16 mouse cellular contexts compared by ENCODE assay signal in the genomic region with DNA sequence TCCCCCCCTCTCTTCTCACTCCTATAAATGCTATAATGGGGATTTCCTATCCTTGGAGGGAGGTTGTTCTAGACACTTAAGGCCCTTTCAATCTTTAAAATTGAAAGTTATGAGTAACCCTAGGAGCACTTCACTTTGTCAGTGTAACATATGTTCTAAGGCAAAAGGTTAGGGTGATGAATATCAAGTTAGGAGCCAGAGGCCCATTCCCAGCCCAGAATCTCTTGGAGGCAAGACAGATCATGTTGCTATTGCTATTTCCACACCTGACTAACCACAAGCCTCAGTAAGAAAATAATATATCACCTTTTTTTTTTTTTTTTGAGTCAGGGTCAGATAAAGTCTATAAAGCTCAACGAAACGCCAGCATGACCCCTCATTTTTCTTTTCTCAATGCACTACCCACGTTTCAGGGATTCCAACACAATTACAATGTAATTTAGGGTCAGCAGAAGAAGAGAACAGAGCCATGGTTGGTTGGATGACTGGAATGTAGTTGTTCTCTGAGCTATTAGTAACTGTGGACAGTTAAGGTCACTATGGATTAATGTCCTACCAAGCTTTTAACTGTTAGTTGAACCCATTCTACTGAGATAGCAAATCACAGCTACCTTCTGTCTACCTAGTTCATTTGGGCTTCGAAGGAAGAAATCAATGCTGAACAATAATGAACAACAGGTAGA.
"Had no signal": no experiment of that assay in that cellular context is flagged by ENCODE, and none has a peak within 500 bp of the region (broad histone marks: within the 10 kb centered on the region; RNA-seq: fewer than 3 reads in every experiment).

No protein-coding gene starts in this region.

- H3K9ac ChIP-seq: lung, embryonic 15.5 days; midbrain, embryonic 13.5 days; midbrain, embryonic 15.5 days; neural tube, embryonic 12.5 days; stomach, embryonic 15.5 days had no signal

- H3K4me2 ChIP-seq: lung, embryonic 15.5 days; midbrain, embryonic 11.5 days; midbrain, embryonic 13.5 days; midbrain, embryonic 15.5 days; neural tube, embryonic 12.5 days; stomach, embryonic 15.5 days had no signal

- H3K4me1 ChIP-seq: lung, embryonic 15.5 days; megakaryocyte, embryonic 14.5 days; midbrain, embryonic 13.5 days; midbrain, embryonic 15.5 days; neural tube, embryonic 12.5 days; stomach, embryonic 15.5 days had no signal

- H3K27ac ChIP-seq: lung, embryonic 15.5 days; macrophage; midbrain, embryonic 13.5 days; midbrain, embryonic 15.5 days; neural tube, embryonic 12.5 days; stomach, embryonic 15.5 days; stomach, postnatal 0 days had no signal

- H3K36me3 ChIP-seq: lung, embryonic 15.5 days; midbrain, embryonic 13.5 days; midbrain, embryonic 15.5 days; neural tube, embryonic 12.5 days; stomach, embryonic 15.5 days had no signal

- H3K27me3 ChIP-seq: lung, embryonic 15.5 days; megakaryocyte, embryonic 14.5 days; midbrain, embryonic 13.5 days; midbrain, embryonic 15.5 days; neural tube, embryonic 12.5 days; stomach, embryonic 15.5 days had no signal

- ATAC-seq: lung, postnatal 0 days; midbrain, embryonic 13.5 days; midbrain, embryonic 15.5 days had no signal

- DNase-seq: lung, postnatal 14 days; lung, postnatal 36 days; right cerebral cortex, postnatal 14 days; thymus, adult 2 months; thymus, postnatal 25 days; thymus, postnatal 4 days had no signal

- H3K9me3 ChIP-seq: lung, embryonic 15.5 days; megakaryocyte, embryonic 14.5 days; midbrain, embryonic 13.5 days; midbrain, embryonic 15.5 days; neural tube, embryonic 12.5 days; stomach, embryonic 15.5 days had no signal

- H3K4me3 ChIP-seq: lung, embryonic 15.5 days; megakaryocyte, embryonic 14.5 days; midbrain, embryonic 13.5 days; midbrain, embryonic 15.5 days; neural tube, embryonic 12.5 days; stomach, embryonic 15.5 days had no signal
